Mouse (Mus musculus) midbrain, embryonic 10.5 days (tissue): ENCODE measurements around the gene Epha1. TPM values are rescaled to one million over a fixed set of nuclear protein-coding genes. Genes with fewer than 3 reads are reported as not detected.

Experiments used
- DNase-seq: peaks from one replicate; pipeline ENCODE4 v3.0.0-alpha.2; 2017; ENCODE audit warnings: low spot score
- H3K27ac ChIP-seq: fragments of 300-500 bp; sonication (generic); replicated peaks from 2 replicates; pipeline ENCODE4 v1.5.1; 2016; ENCODE audit warnings: mild to moderate bottlenecking
- H3K27me3 ChIP-seq: fragments of 300-500 bp; sonication (generic); 2 replicates; pipeline ENCODE4 v1.6.1; 2016; ENCODE audit warnings: low read depth, mild to moderate bottlenecking; ENCODE audit not compliant: poor library complexity, severe bottlenecking
- H3K36me3 ChIP-seq: fragments of 300-500 bp; sonication (generic); 2 replicates; pipeline ENCODE4 v1.6.1; 2016; ENCODE audit warnings: mild to moderate bottlenecking, moderate library complexity
- H3K4me1 ChIP-seq: fragments of 300-500 bp; sonication (generic); 2 replicates; pipeline ENCODE4 v1.6.1; 2016
- H3K4me3 ChIP-seq: fragments of 300-500 bp; sonication (generic); 2 replicates; pipeline ENCODE4 v1.5.1; 2016; ENCODE audit warnings: mild to moderate bottlenecking, moderate library complexity
- H3K9me3 ChIP-seq: fragments of 300-500 bp; sonication (generic); replicated peaks from 2 replicates; pipeline ENCODE4 v1.6.1; 2016; ENCODE audit warnings: mild to moderate bottlenecking
- whole genome bisulfite sequencing: fragments of 180-500 bp; shearing (Covaris S2); methylation state at CpG from one replicate; pipeline ENCODE4 v1.1.7; 2016; 5-methylcytosine and 5-hydroxymethylcytosine counted together
- polyA plus RNA-seq: library from polyadenylated mRNA; unstranded; fragments of >200 nt; fragmentation: Nextera tagmentation; extraction: Ambion mirVana; gene quantifications from 2 replicates; pipeline ENCODE4 v1.2.1, GENCODE M21; 2016

Gene Epha1
- polyA plus RNA-seq, 1 experiment from 2014 or later, result 1.5 TPM

DNA sequence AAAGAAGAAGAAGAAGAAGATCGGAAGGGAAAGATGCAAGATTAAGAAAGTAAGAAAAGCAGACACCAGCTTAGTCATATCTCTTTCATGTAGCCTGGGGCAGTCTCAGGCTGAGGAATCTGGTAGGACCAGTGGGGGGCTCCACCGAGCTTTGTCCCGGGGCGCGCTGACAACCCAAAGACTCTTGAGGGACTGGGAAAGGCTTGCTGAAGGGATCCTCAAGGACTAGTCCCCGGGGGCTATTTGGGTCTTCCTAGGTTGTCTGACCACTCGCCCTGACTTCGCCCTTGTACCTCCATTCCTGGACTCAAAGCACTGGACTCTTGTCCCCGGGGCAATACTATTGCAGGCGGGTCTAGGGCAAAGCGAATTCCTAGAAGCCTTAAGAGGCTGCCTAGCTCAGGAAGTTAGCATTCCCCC is 24.1 kb downstream of the Epha1 start:
- Histone ChIP-seq H3K36me3 (peaks cover 28% of the 10 kb centered on the region), H3K27ac (peak overlapping the region; percentile 90), H3K9me3 (no peaks in the 10 kb centered on the region), H3K27me3 (no peaks in the 10 kb centered on the region), H3K4me3 (peak overlapping the region; percentile 91), H3K4me1 (peaks cover 41% of the 10 kb centered on the region)
- peak; percentile 74 for DNase-seq
- under 1% methylated on average over 11 of the region's 11 CpGs for WGBS

DNA sequence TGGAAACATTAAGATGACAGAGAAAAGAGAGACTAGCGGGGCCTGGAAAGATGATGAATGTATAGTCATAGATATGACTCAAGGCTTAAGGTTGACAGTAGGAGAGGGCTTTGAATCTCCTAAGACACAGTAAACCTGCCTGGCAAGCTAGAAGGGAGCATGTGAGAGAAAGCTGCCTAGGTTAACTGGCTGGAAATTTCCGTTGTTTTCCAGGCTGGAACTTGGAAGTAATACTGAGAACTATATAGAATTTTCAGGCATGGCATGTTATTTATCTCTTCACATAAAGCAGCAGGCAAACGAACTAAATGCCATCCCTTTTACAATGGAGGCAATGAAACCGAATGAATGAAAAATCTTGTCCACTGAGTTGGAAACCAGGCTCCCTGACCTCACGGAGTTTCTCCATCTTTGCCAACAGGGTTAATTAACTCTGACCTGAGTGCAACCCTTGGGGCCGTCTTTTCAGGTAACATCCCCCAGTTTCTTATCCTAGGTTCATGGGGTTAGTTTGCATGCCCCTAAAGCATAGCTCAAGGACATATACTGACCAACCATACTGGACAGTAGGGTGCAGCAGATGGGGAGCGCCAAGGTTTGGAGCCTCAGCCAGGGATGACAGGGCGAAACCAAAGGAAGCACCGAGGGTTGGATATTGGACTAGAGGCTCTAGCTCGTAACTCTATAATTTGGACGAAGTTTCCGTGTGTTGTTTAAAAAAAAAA is 24.6 kb downstream of the Epha1 start:
- H3K4me3 ChIP-seq, result peak overlapping the region; percentile 91
- H3K9me3 ChIP-seq, result no peaks in the 10 kb centered on the region

DNA sequence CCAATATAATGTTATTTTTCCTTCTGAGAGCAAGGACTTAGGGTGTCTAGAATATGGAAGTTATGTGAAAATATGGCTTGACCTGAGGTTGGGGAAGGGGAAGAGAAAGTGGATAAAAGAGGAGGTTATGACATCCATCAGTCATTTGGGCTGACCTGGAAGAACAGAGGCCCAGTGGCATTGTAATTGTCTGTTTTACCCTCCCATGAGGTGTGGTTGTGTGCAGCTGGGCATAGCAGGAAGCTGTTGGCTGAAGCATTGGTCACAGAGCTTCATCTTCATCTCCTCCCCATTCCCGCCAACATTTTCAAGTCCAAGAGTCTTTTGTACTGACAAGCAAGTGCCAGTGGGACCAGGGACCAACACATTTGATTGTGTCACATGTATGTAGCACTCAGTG is 28.8 kb downstream of the Epha1 start:
- DNase-seq, result no peak
- H3K27me3 ChIP-seq, result no peaks in the 10 kb centered on the region
- no peak overlapping the region for H3K27ac ChIP-seq
- H3K36me3 ChIP-seq, result no peaks in the 10 kb centered on the region
- H3K4me1 ChIP-seq, result peaks cover 15% of the 10 kb centered on the region
- no peak overlapping the region for H3K4me3 ChIP-seq
- H3K9me3 ChIP-seq, result no peaks in the 10 kb centered on the region
- WGBS, result 88% methylated on average over 1 of the region's 1 CpGs

More for the DNA sequence above, 24.6 kb downstream of the Epha1 start:
- no peak for DNase-seq
- H3K36me3 ChIP-seq, result peaks cover 22% of the 10 kb centered on the region
- 42% methylated on average over 12 of the region's 12 CpGs for WGBS
- no peaks in the 10 kb centered on the region for H3K27me3 ChIP-seq
- H3K27ac ChIP-seq, result peak overlapping the region; percentile 90; the same call in 1 of the 2 replicates
- H3K4me1 ChIP-seq, result peaks cover 38% of the 10 kb centered on the region

DNA sequence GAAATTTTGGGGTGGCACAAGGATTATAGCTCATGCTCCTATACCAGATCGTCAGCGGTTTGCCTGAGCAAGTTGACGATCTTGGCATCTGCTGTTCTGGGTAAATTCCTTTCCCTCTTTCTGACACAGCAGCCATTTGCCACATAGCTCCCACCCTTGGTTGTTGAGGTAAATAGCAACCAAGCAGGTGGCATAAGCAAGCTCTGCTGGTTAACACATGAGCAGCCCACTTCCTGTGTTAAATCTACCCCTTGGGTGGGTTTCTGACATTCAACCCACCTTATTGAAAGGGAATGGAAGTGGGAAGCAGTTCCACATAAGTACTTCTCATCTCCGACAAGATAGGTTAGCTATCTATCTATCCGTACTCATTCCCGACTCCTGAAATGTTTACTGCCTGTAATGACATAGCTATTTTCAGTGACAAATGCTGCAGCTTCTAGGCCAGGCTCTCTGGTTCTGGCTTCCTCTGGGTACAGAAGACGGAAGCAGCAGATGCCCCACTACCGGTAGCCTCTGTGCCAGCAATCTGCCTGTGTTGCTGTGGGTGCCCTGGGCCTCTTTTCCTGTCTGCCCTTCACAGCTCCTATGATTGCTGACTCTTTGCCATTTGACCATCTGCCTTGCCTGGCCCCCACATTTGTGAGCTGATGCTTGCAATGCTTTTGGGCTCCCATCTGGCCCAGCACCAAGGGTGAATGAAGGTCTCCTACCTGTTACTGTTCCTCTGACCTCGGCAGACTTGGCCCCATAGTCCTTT is 29.5 kb downstream of the Epha1 start:
- no peaks in the 10 kb centered on the region for H3K36me3 ChIP-seq

DNA sequence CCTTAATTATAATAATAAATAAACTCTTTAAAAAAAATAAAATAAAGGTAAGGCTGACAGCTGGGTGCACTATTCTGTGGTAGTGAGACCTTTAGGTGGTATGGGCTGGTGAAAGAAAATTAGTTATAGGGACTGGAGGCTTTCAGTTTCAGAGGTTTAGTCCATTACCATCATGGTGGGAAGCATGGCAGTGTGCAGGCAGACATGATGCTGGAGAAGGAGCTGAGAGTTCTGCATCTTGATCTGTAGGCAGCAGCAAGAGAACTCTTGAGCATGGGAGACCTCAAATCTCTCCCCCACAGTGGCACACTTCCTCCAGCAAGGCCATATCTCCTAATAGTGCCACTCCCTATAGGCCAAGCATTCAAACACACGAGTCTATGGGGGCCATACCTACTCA is 30.9 kb downstream of the Epha1 start:
- Histone ChIP-seq H3K9me3 (no peaks in the 10 kb centered on the region), H3K27me3 (no peaks in the 10 kb centered on the region), H3K4me3 (no peak overlapping the region), H3K36me3 (no peaks in the 10 kb centered on the region), H3K4me1 (peaks cover 5% of the 10 kb centered on the region; the same call in 1 of the 2 replicates), H3K27ac (no peak overlapping the region)
- 80% methylated on average over 1 of the region's 1 CpGs for WGBS
- no peak for DNase-seq

More for the DNA sequence above, 29.5 kb downstream of the Epha1 start:
- H3K27me3 ChIP-seq, result no peaks in the 10 kb centered on the region
- H3K27ac ChIP-seq, result no peak overlapping the region
- no peaks in the 10 kb centered on the region for H3K9me3 ChIP-seq
- peaks cover 8% of the 10 kb centered on the region for H3K4me1 ChIP-seq
- WGBS, result 90% methylated on average over 9 of the region's 9 CpGs
- DNase-seq, result no peak
- no peak overlapping the region for H3K4me3 ChIP-seq

DNA sequence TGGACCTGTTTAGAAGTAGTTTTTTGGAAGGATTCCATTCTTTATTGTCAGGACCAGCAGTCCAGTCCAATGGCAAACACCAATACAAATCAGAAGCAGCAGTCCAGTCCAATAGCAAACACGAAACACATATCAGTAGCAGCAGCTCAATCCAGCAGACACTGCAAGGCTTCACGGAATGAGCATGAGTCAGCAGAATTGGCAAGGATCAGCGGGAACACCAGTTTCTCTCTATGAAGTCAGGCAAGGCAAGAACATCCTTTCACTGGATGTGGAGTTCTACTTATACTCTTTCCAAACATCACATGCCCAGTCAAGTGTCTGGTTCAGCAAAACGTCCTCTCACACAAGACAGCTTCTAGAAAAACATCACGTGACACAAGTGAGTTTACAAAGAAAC is 33.1 kb downstream of the Epha1 start:
- no peak overlapping the region for H3K4me3 ChIP-seq
- H3K27me3 ChIP-seq, result no peaks in the 10 kb centered on the region
- H3K9me3 ChIP-seq, result no peaks in the 10 kb centered on the region
- peaks cover 5% of the 10 kb centered on the region; the same call in 1 of the 2 replicates for H3K4me1 ChIP-seq
- no peaks in the 10 kb centered on the region for H3K36me3 ChIP-seq
- no peak overlapping the region for H3K27ac ChIP-seq
- 80% methylated on average over 5 of the region's 5 CpGs for WGBS
- no peak for DNase-seq

DNA sequence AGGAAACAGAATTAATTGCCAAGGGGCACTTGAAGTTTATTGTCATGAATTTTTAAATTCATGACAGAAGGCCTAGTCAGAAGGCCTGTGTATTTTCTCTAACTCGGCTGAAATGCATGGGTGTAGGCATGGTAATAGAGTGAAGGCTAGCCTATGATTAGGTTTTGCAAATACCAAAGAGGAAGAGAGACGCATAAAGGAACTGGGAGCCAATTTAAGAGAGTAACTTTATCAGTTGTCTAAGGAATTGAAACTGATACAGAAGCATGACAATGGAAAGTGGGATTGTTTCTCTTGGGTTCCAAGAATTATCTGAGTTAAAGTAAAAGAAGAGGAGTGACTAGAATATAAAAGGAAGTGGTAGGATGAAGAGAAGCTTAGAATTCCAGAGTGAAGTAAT is 33.9 kb downstream of the Epha1 start:
- no peak for DNase-seq
- 89% methylated on average over 2 of the region's 2 CpGs for WGBS
- no peaks in the 10 kb centered on the region for H3K27me3 ChIP-seq
- H3K4me1 ChIP-seq, result peaks cover 5% of the 10 kb centered on the region; the same call in 1 of the 2 replicates
- H3K27ac ChIP-seq, result no peak overlapping the region
- H3K9me3 ChIP-seq, result no peaks in the 10 kb centered on the region
- no peak overlapping the region for H3K4me3 ChIP-seq
- H3K36me3 ChIP-seq, result no peaks in the 10 kb centered on the region

DNA sequence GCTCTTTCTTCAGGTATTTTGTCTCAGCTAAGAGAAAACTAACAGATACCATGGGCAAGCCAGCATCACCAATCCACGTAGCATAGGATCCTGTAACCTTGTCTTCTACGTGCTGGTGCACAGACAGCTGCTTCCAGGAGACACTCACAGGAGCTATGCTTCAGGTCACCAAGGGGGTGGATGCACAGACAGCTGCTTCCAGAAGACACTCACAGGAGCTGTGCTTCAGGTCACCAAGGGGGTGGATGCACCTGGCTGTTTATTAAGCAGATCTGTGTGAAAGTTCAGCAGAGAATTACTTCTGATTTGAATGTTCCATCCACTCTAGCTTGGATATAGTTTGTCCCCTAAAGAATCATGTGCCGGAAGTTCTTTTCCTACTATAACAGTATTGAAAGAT is 42.1 kb downstream of the Epha1 start:
- 86% methylated on average over 3 of the region's 3 CpGs for WGBS
- H3K27ac ChIP-seq, result no peak overlapping the region
- H3K27me3 ChIP-seq, result peaks cover 23% of the 10 kb centered on the region
- H3K9me3 ChIP-seq, result 0 out of 2 replicates have a peak, but pooled peaks cover 3% of the 10 kb centered on the region
- no peak for DNase-seq
- H3K4me3 ChIP-seq, result no peak overlapping the region
- H3K36me3 ChIP-seq, result no peaks in the 10 kb centered on the region
- H3K4me1 ChIP-seq, result peaks cover 9% of the 10 kb centered on the region

DNA sequence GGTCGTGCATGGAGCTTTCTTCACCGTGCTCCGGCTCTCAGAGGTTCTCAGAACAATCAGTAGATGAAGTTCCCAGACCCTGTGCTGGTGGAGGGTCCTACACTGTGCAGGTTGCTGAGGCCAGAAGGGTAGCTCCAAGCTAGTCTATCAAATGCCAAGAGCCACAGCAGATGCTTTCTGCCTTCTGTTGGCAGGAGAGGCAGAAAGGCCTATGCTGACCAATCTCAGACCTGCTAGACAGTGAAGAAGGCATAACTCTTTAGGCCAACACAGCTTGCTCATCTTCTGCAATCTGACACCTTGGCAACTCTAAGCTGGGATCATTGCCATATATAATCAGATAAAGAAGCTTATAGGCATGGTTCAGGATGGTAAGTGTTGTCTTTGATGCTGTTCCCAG is 42.9 kb downstream of the Epha1 start:
- no peaks in the 10 kb centered on the region for H3K36me3 ChIP-seq
- H3K27ac ChIP-seq, result no peak overlapping the region
- H3K4me3 ChIP-seq, result no peak overlapping the region
- 77% methylated on average over 3 of the region's 3 CpGs for WGBS
- DNase-seq, result no peak
- peaks cover 16% of the 10 kb centered on the region for H3K4me1 ChIP-seq
- H3K9me3 ChIP-seq, result 0 out of 2 replicates have a peak, but pooled peaks cover 3% of the 10 kb centered on the region
- H3K27me3 ChIP-seq, result peaks cover 23% of the 10 kb centered on the region

DNA sequence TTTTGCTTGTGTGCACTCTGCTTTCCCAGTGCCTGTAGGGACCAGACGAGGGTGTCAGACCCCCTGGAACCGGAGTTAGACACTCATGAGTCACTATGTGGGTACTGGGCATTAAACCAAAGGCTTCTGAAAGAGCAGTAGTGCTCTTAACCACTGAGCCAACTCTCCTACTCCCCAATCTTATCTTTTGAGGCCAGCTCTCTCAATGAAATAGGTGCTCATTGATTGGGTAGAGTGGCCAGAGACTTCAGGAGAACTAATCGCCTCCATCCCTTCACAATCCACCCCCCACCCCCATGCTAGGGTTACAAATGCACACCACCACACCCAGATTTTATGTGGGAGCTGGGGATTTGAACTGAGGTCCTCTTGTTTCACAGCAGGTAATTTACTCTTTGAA is 44.3 kb downstream of the Epha1 start:
- peaks cover 30% of the 10 kb centered on the region for H3K27me3 ChIP-seq
- WGBS, result 75% methylated on average over 3 of the region's 3 CpGs
- H3K36me3 ChIP-seq, result no peaks in the 10 kb centered on the region
- no peak for DNase-seq
- H3K4me3 ChIP-seq, result no peak overlapping the region
- H3K27ac ChIP-seq, result no peak overlapping the region
- H3K4me1 ChIP-seq, result peaks cover 31% of the 10 kb centered on the region
- H3K9me3 ChIP-seq, result 0 out of 2 replicates have a peak, but pooled peaks cover 3% of the 10 kb centered on the region

DNA sequence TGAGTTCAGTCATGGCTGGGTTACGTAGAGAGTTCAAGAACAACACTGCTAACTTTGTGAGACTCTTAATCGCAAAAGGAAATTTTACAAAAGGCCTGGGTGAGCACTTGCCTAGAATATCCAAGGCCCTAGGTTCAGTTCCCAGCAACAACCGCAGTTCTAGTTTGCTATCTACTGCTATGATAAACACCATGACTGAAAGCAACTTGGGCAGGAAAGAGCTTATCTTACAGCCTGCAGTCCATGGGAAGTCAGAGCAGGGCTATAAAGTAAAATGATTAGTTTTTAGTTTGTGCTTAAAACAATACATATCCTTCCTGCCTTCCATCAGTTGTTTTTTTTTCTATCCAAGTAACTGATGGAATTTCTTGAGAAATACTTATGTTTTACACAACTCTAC is 46.6 kb downstream of the Epha1 start:
- Histone ChIP-seq H3K27ac (no peak overlapping the region), H3K9me3 (no peaks in the 10 kb centered on the region), H3K4me3 (no peak overlapping the region), H3K36me3 (0 out of 2 replicates have a peak, but pooled peaks cover 2% of the 10 kb centered on the region), H3K4me1 (peaks cover 49% of the 10 kb centered on the region), H3K27me3 (peaks cover 53% of the 10 kb centered on the region)
- WGBS, result 87% methylated on average over 3 of the region's 3 CpGs
- DNase-seq, result no peak

DNA sequence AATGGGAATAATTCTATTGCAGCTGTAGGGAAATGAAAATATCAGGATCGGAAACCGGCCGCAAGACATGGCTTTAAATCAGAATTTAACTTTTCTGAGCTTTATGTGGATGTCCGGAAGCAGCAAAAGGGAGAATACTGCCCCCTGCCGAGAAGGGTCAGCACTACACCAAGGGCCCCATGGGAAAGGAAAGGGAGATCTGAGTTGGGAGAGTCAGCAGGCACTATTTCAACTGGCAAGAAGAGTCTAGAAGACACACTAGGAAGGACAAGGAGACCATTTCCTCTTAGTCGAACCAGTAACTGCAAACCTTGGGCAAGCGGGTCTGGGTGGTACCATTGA is 47.8 kb downstream of the Epha1 start:
- 0% methylated on average over 7 of the region's 7 CpGs for WGBS
- H3K27me3 ChIP-seq, result peaks cover 61% of the 10 kb centered on the region
- peak; percentile 85 for DNase-seq
- peak overlapping the region; percentile 93 for H3K27ac ChIP-seq
- peaks cover 49% of the 10 kb centered on the region for H3K4me1 ChIP-seq
- no peaks in the 10 kb centered on the region for H3K9me3 ChIP-seq
- peaks cover 12% of the 10 kb centered on the region for H3K36me3 ChIP-seq
- peak overlapping the region; percentile 80 for H3K4me3 ChIP-seq
